Mouse (Mus musculus) left cerebral cortex, adult 6 months (tissue): ENCODE data around the gene Cbx4. TPM values are rescaled to one million over a fixed set of nuclear protein-coding genes. Genes with fewer than 3 reads are reported as not detected.

Experiments
- long read RNA-seq, 2 experiments: library from polyadenylated mRNA; unstranded; transcript quantifications; one replicate each; pipeline ENCODE4 v2.0.0; 2019 to 2020
- polyA plus RNA-seq: library from polyadenylated mRNA; unstranded; fragments of <200 nt; fragmentation: Nextera tagmentation; gene quantifications from 2 replicates; pipeline ENCODE4 v1.2.3, GENCODE M21; 2021

Gene Cbx4
- 4.0 and 15.9 TPM in 2 replicates for polyA plus RNA-seq
- long read RNA-seq, experiment 1, full-length matches to known transcripts = 9 of 45 reads
- long read RNA-seq, experiment 1, partial matches to known transcripts = 18 of 45 reads
- long read RNA-seq, experiment 1, other reads (novel, unspliced or antisense) = 18 of 45 reads
- long read RNA-seq, experiment 2, full-length matches to known transcripts = 1 of 28 reads
- long read RNA-seq, experiment 2, partial matches to known transcripts = 7 of 28 reads
- long read RNA-seq, experiment 2, other reads (novel, unspliced or antisense) = 20 of 28 reads

GRCm38 (mm10) chr11:119086144-119086971 lies at the start of gene Cbx4:
Gene Cbx4, minus strand, starts transcription at chr11:119086221.

GRCm38 (mm10) chr11:119040600-119041324 lies 45.3 kb downstream of the Cbx4 start, which contains the start of gene Cbx8:
Gene Cbx8, minus strand, starts transcription at chr11:119040969.

Other genes starting within 250 kb of the Cbx4 start
- gene Rbfox3, start 174.6 kb downstream of the Cbx4 start, polyA plus RNA-seq = 154 and 294 TPM in 2 replicates
- gene Enpp7, start 98.0 kb downstream of the Cbx4 start, polyA plus RNA-seq = not detected in 2 replicates
- gene Cbx2, start 63.3 kb downstream of the Cbx4 start, polyA plus RNA-seq = 0.25 and 0.87 TPM in 2 replicates
- 8.6 and 10.9 TPM in 2 replicates for gene Cbx8, start 45.3 kb downstream of the Cbx4 start, polyA plus RNA-seq
- gene Tbc1d16, start 142.3 kb upstream of the Cbx4 start, polyA plus RNA-seq = 6.4 and 7.0 TPM in 2 replicates
- gene Ccdc40, start 142.4 kb upstream of the Cbx4 start, polyA plus RNA-seq = 0.79 and 1.1 TPM in 2 replicates
- gene Gaa, start 181.7 kb upstream of the Cbx4 start, polyA plus RNA-seq = 147 and 167 TPM in 2 replicates
- 153 and 159 TPM in 2 replicates for gene Eif4a3, start 213.9 kb upstream of the Cbx4 start, polyA plus RNA-seq
- gene Card14, start 221.5 kb upstream of the Cbx4 start, polyA plus RNA-seq = 0.06 and 0.10 TPM in 2 replicates